Mouse (Mus musculus): Measurements from ENCODE around the gene Ciao1.

GRCm38 (mm10) chr2:127217746-127218145 lies 29.9 kb downstream of the Ciao1 start:
- TF ChIP-seq CTCF (IDR thresholded peaks at IDR 0.05; ENCODE audit: low read depth) (no peak), EP300 (IDR thresholded peaks at IDR 0.05; ENCODE audit: low read depth) (no peak)
